Mouse (Mus musculus): ENCODE results near the gene Ube2s. TPM values are rescaled to one million over a fixed set of nuclear protein-coding genes. Genes with fewer than 3 reads are reported as not detected.

Gene Ube2s
- total RNA-seq, 1 experiment, result 499 TPM

DNA sequence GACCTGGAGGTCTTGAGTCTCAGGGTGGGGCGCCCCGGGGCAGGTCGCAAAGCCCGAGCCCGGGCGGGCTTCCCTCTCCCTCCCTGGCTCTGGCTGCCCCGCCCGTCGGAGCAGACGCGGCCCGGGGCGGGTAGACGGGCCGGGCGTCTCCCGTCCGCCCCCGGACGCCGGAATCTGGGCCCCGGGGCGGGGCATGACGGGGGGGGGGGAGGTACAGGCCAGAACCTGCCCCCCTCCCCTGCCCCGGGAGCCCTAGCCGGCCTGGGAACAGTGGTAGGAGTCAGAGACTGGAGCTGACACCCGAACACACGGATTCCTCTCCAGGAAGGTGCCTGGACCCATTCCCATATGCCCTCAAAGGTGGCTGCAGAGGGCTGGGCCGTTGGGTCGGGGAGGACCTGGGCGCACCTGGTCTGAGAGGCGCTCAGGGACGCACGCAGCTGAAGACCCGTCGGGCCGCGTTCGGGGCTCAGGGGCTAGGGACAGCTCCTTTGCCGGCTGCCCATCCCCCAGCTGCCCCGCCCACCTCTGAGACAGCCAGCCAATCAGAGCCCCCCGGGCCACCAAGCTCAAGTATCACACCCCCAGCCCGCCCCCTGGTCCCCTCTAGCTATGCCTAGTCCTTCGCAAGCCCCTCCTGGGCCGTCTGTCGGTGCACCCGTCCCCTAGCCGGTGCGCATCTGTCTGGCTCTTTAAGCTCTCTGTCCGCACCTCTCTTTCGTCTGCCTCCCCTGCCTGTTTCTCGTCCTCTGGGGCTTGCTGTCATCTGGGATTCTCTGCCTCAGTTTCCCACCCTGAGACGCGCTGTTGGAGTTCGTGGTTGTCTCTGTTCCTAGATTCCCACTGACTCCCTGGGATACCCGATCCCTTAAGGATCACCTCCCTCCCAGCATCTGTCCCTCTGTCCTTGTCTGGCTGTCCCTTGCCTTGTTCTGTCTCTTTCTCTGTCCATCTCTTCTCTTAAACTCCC is 35.2 kb downstream of the Ube2s start:
- no peak overlapping the region for H3K27ac ChIP-seq (ENCODE audit: insufficient read depth, low read depth, low read length, poor library complexity, severe bottlenecking)
- no peaks in the 10 kb centered on the region for H3K9me3 ChIP-seq (ENCODE audit: control insufficient read depth, insufficient read depth, low read depth, low read length)
- H3K9ac ChIP-seq (ENCODE audit: insufficient read depth, low read depth, low read length, poor library complexity, severe bottlenecking), result no peak overlapping the region
- peak overlapping the region; percentile 44 to 65 for H3K4me3 ChIP-seq (ENCODE audit: insufficient read depth in 1 of 2, low read depth in 1 of 2, low read length in 2 of 2, poor library complexity in 1 of 2, severe bottlenecking in 1 of 2)
- peaks cover 5 to 9% of the 10 kb centered on the region in 2 experiments; a peak in 3 of 4 replicates for H3K4me1 ChIP-seq (ENCODE audit: control insufficient read depth in 2 of 2, insufficient read depth in 2 of 2, low read length in 2 of 2, poor library complexity in 1 of 2)
- H3K36me3 ChIP-seq (ENCODE audit: control insufficient read depth, insufficient read depth, low read length, poor library complexity, severe bottlenecking), result no peaks in the 10 kb centered on the region
- TF ChIP-seq HCFC1 (IDR thresholded peaks at IDR 0.05; ENCODE audit: borderline replicate concordance, insufficient read depth, low read length) (no peak), CHD2 (IDR thresholded peaks at IDR 0.05; ENCODE audit: low read depth, low read length) (peak; percentile 54; the same call in 1 of the 2 replicates), MAFK (IDR thresholded peaks at IDR 0.05; ENCODE audit: insufficient read depth, low read depth, low read length) (no peak)
- DNase-seq (ENCODE audit: low read depth, low spot score), result peak; percentile 76
- in situ Hi-C loops (cut with MboI; ENCODE audit: low sequenced_read_pairs in 2 of 2, unreplicated experiment in 2 of 2), result no loop called here

DNA sequence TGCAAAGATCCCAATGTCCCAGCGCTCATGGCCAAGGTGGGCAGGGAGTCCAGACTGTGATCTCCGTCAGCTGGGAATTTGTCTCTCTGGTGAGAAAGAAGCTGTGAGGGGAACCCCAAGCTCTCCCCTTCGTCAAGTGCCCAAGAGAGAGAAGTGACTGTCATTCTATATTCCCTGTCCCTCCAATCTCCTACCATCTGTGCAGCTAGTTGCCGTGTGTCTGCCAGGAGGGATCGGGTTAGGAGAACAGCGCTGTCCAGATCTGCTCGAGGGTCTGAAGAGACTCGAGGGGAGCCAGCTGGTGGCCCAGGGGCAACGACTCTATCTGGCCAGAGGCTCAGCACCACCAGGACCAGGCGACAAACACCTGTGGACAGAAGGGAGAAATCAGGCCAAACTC is 36.3 kb downstream of the Ube2s start:
- Histone ChIP-seq H3K36me3 (ENCODE audit: control insufficient read depth, insufficient read depth, low read length, poor library complexity, severe bottlenecking) (no peaks in the 10 kb centered on the region), H3K27ac (ENCODE audit: insufficient read depth, low read depth, low read length, poor library complexity, severe bottlenecking) (no peak overlapping the region), H3K4me3 (ENCODE audit: insufficient read depth in 1 of 2, low read depth in 1 of 2, low read length in 2 of 2, poor library complexity in 1 of 2, severe bottlenecking in 1 of 2) (no peak overlapping the region), H3K9me3 (ENCODE audit: control insufficient read depth, insufficient read depth, low read depth, low read length) (no peaks in the 10 kb centered on the region), H3K4me1 (ENCODE audit: control insufficient read depth in 2 of 2, insufficient read depth in 2 of 2, low read length in 2 of 2, poor library complexity in 1 of 2) (peaks cover 5 to 9% of the 10 kb centered on the region in 2 experiments; a peak in 3 of 4 replicates), H3K9ac (ENCODE audit: insufficient read depth, low read depth, low read length, poor library complexity, severe bottlenecking) (no peak overlapping the region)
- in situ Hi-C loops (cut with MboI; ENCODE audit: low sequenced_read_pairs in 2 of 2, unreplicated experiment in 2 of 2), result no loop called here
- no peak for DNase-seq (ENCODE audit: low read depth, low spot score)
- TF ChIP-seq HCFC1 (IDR thresholded peaks at IDR 0.05; ENCODE audit: borderline replicate concordance, insufficient read depth, low read length) (no peak), CHD2 (IDR thresholded peaks at IDR 0.05; ENCODE audit: low read depth, low read length) (no peak), MAFK (IDR thresholded peaks at IDR 0.05; ENCODE audit: insufficient read depth, low read depth, low read length) (no peak), ZNF384 (IDR thresholded peaks at IDR 0.05; ENCODE audit: low read depth, low read length) (no peak), ZC3H11A (IDR thresholded peaks at IDR 0.05; ENCODE audit: borderline replicate concordance, low read depth, low read length) (no peak)

DNA sequence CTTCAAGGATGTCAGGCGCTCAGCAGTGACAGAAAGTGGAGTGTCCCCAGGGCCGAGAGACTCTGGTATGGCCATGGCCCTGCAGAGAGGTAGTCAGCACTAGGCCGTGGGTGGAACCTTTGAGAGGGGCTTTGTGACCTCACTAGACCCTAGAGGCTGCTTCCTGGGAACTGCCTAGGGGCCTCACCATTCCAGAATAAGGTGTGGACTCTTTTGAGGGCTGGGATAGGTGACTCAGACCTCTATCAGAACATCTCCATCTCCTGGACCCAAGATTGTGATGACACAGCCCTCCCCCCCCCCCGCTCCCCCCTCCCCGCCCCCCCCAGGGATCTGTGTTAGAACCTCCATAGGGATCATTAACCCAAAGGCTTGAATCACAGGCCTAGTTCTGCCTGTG is 41.2 kb downstream of the Ube2s start, which contains the start of gene Fam71e2:
Gene Fam71e2, minus strand, starts transcription at position 101 of the 400 bp plus-strand sequence.
- Histone ChIP-seq H3K36me3 (ENCODE audit: control insufficient read depth, insufficient read depth, low read length, poor library complexity, severe bottlenecking) (no peaks in the 10 kb centered on the region), H3K4me1 (ENCODE audit: control insufficient read depth in 2 of 2, insufficient read depth in 2 of 2, low read length in 2 of 2, poor library complexity in 1 of 2) (no peaks in the 10 kb centered on the region), H3K9ac (ENCODE audit: insufficient read depth, low read depth, low read length, poor library complexity, severe bottlenecking) (no peak within 1 kb of the TSS), H3K9me3 (ENCODE audit: control insufficient read depth, insufficient read depth, low read depth, low read length) (no peaks in the 10 kb centered on the region), H3K27ac (ENCODE audit: insufficient read depth, low read depth, low read length, poor library complexity, severe bottlenecking) (no peak within 1 kb of the TSS), H3K4me3 (ENCODE audit: insufficient read depth in 1 of 2, low read depth in 1 of 2, low read length in 2 of 2, poor library complexity in 1 of 2, severe bottlenecking in 1 of 2) (peak within 1 kb of the TSS in 1 of 2 experiments; percentile 46; a peak in 1 of 4 replicates)
- TF ChIP-seq HCFC1 (IDR thresholded peaks at IDR 0.05; ENCODE audit: borderline replicate concordance, insufficient read depth, low read length), result no peak
- TF ChIP-seq ZNF384 (IDR thresholded peaks at IDR 0.05; ENCODE audit: low read depth, low read length), result no peak
- no peak for TF ChIP-seq CHD2 (IDR thresholded peaks at IDR 0.05; ENCODE audit: low read depth, low read length)
- TF ChIP-seq ZC3H11A (IDR thresholded peaks at IDR 0.05; ENCODE audit: borderline replicate concordance, low read depth, low read length), result no peak
- TF ChIP-seq MAFK (IDR thresholded peaks at IDR 0.05; ENCODE audit: insufficient read depth, low read depth, low read length), result no peak
- in situ Hi-C loops (cut with MboI; ENCODE audit: low sequenced_read_pairs in 2 of 2, unreplicated experiment in 2 of 2), result no loop called here
- DNase-seq (ENCODE audit: low read depth, low spot score), result no peak

DNA sequence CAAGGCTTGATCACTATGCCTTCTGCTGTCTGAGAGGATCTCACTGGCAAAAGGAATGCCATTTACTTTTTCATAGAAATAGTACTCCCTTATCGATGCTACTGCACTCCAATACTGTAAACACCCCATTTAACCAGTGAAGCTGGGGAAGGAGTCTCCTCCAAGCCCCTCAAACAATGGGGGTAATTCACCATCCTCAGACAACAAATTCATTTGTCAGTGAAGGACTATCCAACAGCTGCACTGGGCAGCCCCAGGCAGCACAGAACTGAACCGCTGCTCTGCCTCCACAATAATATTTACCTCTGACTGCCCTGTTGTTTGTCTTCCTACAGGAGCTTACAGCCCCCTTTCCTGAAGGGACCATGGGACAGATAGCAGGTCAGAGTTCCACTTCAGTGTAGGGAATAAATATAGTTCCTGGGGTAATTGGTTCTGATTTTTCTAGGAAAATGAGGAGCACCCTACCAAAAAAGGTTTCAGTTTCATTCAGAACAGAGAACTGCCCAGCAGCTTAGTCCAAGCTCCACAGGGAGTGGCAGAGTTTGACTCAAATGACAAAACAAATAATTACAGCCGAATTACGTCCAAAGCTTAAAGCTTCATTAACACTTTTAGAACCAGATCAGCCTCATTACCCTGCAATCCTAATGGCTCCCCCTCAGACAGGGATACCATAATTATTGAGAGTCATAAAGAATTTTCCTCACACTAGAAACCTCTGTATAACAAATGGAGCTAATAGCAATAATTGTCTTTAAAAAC is 47.3 kb downstream of the Ube2s start:
- TF ChIP-seq ZC3H11A (IDR thresholded peaks at IDR 0.05; ENCODE audit: borderline replicate concordance, low read depth, low read length), result no peak
- Histone ChIP-seq H3K4me1 (ENCODE audit: control insufficient read depth in 2 of 2, insufficient read depth in 2 of 2, low read length in 2 of 2, poor library complexity in 1 of 2) (peaks cover 0 to 2% of the 10 kb centered on the region in 2 experiments; a peak in 1 of 4 replicates), H3K9ac (ENCODE audit: insufficient read depth, low read depth, low read length, poor library complexity, severe bottlenecking) (no peak overlapping the region), H3K9me3 (ENCODE audit: control insufficient read depth, insufficient read depth, low read depth, low read length) (no peaks in the 10 kb centered on the region), H3K27ac (ENCODE audit: insufficient read depth, low read depth, low read length, poor library complexity, severe bottlenecking) (no peak overlapping the region), H3K4me3 (ENCODE audit: insufficient read depth in 1 of 2, low read depth in 1 of 2, low read length in 2 of 2, poor library complexity in 1 of 2, severe bottlenecking in 1 of 2) (no peak overlapping the region), H3K36me3 (ENCODE audit: control insufficient read depth, insufficient read depth, low read length, poor library complexity, severe bottlenecking) (no peaks in the 10 kb centered on the region)
- in situ Hi-C loops (cut with MboI; ENCODE audit: low sequenced_read_pairs in 2 of 2, unreplicated experiment in 2 of 2), result no loop called here
- DNase-seq (ENCODE audit: low read depth, low spot score), result no peak
